8 mouse cellular contexts compared by ENCODE assay signal in genomic region chr4:129271991-129272755, GRCm38 (mm10). TPM values are rescaled to one million over a fixed set of nuclear protein-coding genes. Genes with fewer than 3 reads are reported as not detected.
DNase-seq lines count a peak whose midpoint lies in the region; ATAC-seq and TF ChIP-seq lines count a peak whose summit lies in the region.

No protein-coding gene starts in this region.

- peaks cover 47% of the 10 kb centered on the region for H3K4me1 ChIP-seq in E14TG2a.4 (replicated peaks; ENCODE audit: low read depth, low read length)
- H3K4me1 ChIP-seq in lung, embryonic 15.5 days: peaks cover 12% of the 10 kb centered on the region

- no peaks in the 10 kb centered on the region for H3K9me3 ChIP-seq in E14TG2a.4 (ENCODE audit: low read length)
- no peaks in the 10 kb centered on the region for H3K9me3 ChIP-seq in lung, embryonic 15.5 days

- peak overlapping the region; percentile 44 for H3K4me2 ChIP-seq in lung, embryonic 15.5 days

- peak overlapping the region; percentile 72 for H3K27ac ChIP-seq in lung, embryonic 15.5 days

- no peak for TF ChIP-seq CTCF in E14TG2a.4 (conservative IDR thresholded peaks at IDR 0.05; ENCODE audit: low read length)

- intact Hi-C loops in left cerebral cortex, postnatal 36 days (cut with DNase I): no loop called here

- DNase-seq in adrenal gland, adult 2 months: peak; percentile 14
- DNase-seq in adrenal gland, postnatal 14 days: no peak
- peak; percentile 93 for DNase-seq in kidney, adult 11 months
- DNase-seq in T-cell, adult 2 months (ENCODE audit: low spot score): no peak
- no peak for DNase-seq in left cerebral cortex, postnatal 36 days (ENCODE audit: low spot score in 2 of 2)
- DNase-seq in gastrocnemius, postnatal 10 days: no peak

- H3K27me3 ChIP-seq in E14TG2a.4 (ENCODE audit: insufficient read depth, low read length): no peaks in the 10 kb centered on the region
- H3K27me3 ChIP-seq in lung, embryonic 15.5 days: no peaks in the 10 kb centered on the region

- WGBS in lung, embryonic 15.5 days: 19% methylated on average over 15 of the region's 15 CpGs

- peak; percentile 89 for ATAC-seq in lung, embryonic 15.5 days (ENCODE audit: borderline replicate concordance, extremely low read depth, low FRiP score, low TSS enrichment)

- no peak overlapping the region for H3K9ac ChIP-seq in lung, embryonic 15.5 days

- peak overlapping the region; percentile 59 for H3K4me3 ChIP-seq in E14TG2a.4 (replicated peaks; ENCODE audit: low read length)
- H3K4me3 ChIP-seq in lung, embryonic 15.5 days: peak overlapping the region; percentile 26

- H3K36me3 ChIP-seq in E14TG2a.4 (ENCODE audit: insufficient read depth, low read length): no peaks in the 10 kb centered on the region
- H3K36me3 ChIP-seq in lung, embryonic 15.5 days: no peaks in the 10 kb centered on the region

RNA-seq across cellular contexts. Expression of gene C77080, which starts 11.0 kb away (rescaled TPM):
- 10 to 100 TPM; 15.5 to 30.5 TPM for total RNA-seq in adrenal gland, adult 2 months (2021)
- polyA plus RNA-seq in adrenal gland, adult 2 months (2012; rRNA removed): 20.4 and 21.3 TPM in 2 replicates
- total RNA-seq in adrenal gland, postnatal 14 days (2021): 14.5 and 16.5 TPM in 2 replicates
- polyA plus RNA-seq in lung, embryonic 15.5 days (2015; fragmentation: Nextera tagmentation; extraction: Ambion mirVana): 5.2 and 6.8 TPM in 2 replicates
- total RNA-seq in left cerebral cortex, postnatal 36 days (2021): 10 to 100 TPM; 19.7 to 27.1 TPM
- total RNA-seq in gastrocnemius, postnatal 10 days (2021): 1 to 10 TPM; 2.6 to 4.9 TPM

RNA-seq across cellular contexts. Expression of gene Sync, which starts 15.2 kb away (rescaled TPM):
- total RNA-seq in adrenal gland, adult 2 months (2021): under 1 TPM; 0.66 to 0.97 TPM
- 0.11 and 0.32 TPM in 2 replicates for polyA plus RNA-seq in adrenal gland, adult 2 months (2012; rRNA removed)
- 1.7 and 2.5 TPM in 2 replicates for total RNA-seq in adrenal gland, postnatal 14 days (2021)
- 0.54 and 0.71 TPM in 2 replicates for polyA plus RNA-seq in lung, embryonic 15.5 days (2015; fragmentation: Nextera tagmentation; extraction: Ambion mirVana)
- 1 to 10 TPM; 1.3 to 2.1 TPM for total RNA-seq in left cerebral cortex, postnatal 36 days (2021)
- 10 to 100 TPM; 63.6 to 64.4 TPM for total RNA-seq in gastrocnemius, postnatal 10 days (2021)

Comparison
In these comparisons a context has a peak if more than half of its experiments do, and no peak if none do; other contexts are left out.
1. DNase-seq: peak in adrenal gland, adult 2 months (single experiment) and kidney, adult 11 months (single experiment); none in adrenal gland, postnatal 14 days (single experiment), T-cell, adult 2 months (single experiment), left cerebral cortex, postnatal 36 days (0 of 2) and gastrocnemius, postnatal 10 days (single experiment).
2. RNA of gene Sync, which starts 15.2 kb away (total RNA-seq): 63.6 to 64.4 TPM in gastrocnemius, postnatal 10 days; 1.3 to 2.1 TPM in left cerebral cortex, postnatal 36 days, 1.7 to 2.5 TPM in adrenal gland, postnatal 14 days and 0.66 to 0.97 TPM in adrenal gland, adult 2 months; every median in the first group is over 10 times any median in the second.